Mouse (Mus musculus) left cerebral cortex, postnatal 4 days (tissue): ENCODE measurements around the gene Fam160b1. TPM values are rescaled to one million over a fixed set of nuclear protein-coding genes. Genes with fewer than 3 reads are reported as not detected.

Experiments used
- DNase-seq: peaks from one replicate; pipeline ENCODE4 v3.0.0-alpha.2; 2022
- intact Hi-C: fragments of 180-260 bp; cut with DNase I; formaldehyde crosslinking; loops from one replicate; pipeline ENCODE4 v1.15.1; 2025
- total RNA-seq, 2 experiments: library from RNA; stranded (reverse); gene quantifications; 2 replicates each; pipeline ENCODE4 v1.2.3; 2021

The Fam160b1 gene
- total RNA-seq, 2 experiments from 2014 or later: 27.9 to 30.4 TPM

- no peak for DNase-seq
- intact Hi-C loops: loop anchor here (10.0 kb wide), 1 partner anchor 271 kb away; no protein-coding TSS in a partner anchor
Measured at GRCm38 (mm10) chr19:57363538-57363937, 3.1 kb downstream of the Fam160b1 start.

GRCm38 (mm10) chr19:57364942-57365673 lies 4.6 kb downstream of the Fam160b1 start:
- intact Hi-C loops: loop anchor here (10.0 kb wide), 1 partner anchor 270 kb away; no protein-coding TSS in a partner anchor
- no peak for DNase-seq

GRCm38 (mm10) chr19:57366007-57366406 lies 5.5 kb downstream of the Fam160b1 start:
- no peak for DNase-seq
- intact Hi-C loops: loop anchor here (10.0 kb wide), 1 partner anchor 269 kb away; no protein-coding TSS in a partner anchor

GRCm38 (mm10) chr19:57366626-57367025 lies 6.1 kb downstream of the Fam160b1 start:
- no peak for DNase-seq
- intact Hi-C loops: loop anchor here (10.0 kb wide), 1 partner anchor 268 kb away; no protein-coding TSS in a partner anchor

- DNase-seq: no peak
Measured at GRCm38 (mm10) chr19:57367201-57367600, 6.7 kb downstream of the Fam160b1 start.

GRCm38 (mm10) chr19:57367849-57368387 lies 7.4 kb downstream of the Fam160b1 start:
- intact Hi-C loops: loop anchor here (10.0 kb wide), 1 partner anchor 267 kb away; no protein-coding TSS in a partner anchor
- no peak for DNase-seq

More at GRCm38 (mm10) chr19:57367201-57367600, 6.7 kb downstream of the Fam160b1 start:
- intact Hi-C loops: loop anchor here (10.0 kb wide), 1 partner anchor 268 kb away; no protein-coding TSS in a partner anchor

- no peak for DNase-seq
- intact Hi-C loops: no loop called here
Measured at GRCm38 (mm10) chr19:57373276-57373811, 12.9 kb downstream of the Fam160b1 start.

- no peak for DNase-seq
- intact Hi-C loops: no loop called here
Measured at GRCm38 (mm10) chr19:57375161-57375560, 14.7 kb downstream of the Fam160b1 start.

GRCm38 (mm10) chr19:57375746-57376145 lies 15.3 kb downstream of the Fam160b1 start:
- no peak for DNase-seq
- intact Hi-C loops: no loop called here

GRCm38 (mm10) chr19:57377043-57377703 lies 16.7 kb downstream of the Fam160b1 start:
- no peak for DNase-seq

GRCm38 (mm10) chr19:57386176-57386693 lies 25.8 kb downstream of the Fam160b1 start:
- intact Hi-C loops: no loop called here
- DNase-seq: no peak

More at GRCm38 (mm10) chr19:57377043-57377703, 16.7 kb downstream of the Fam160b1 start:
- intact Hi-C loops: no loop called here

- intact Hi-C loops: no loop called here
- no peak for DNase-seq
Measured at GRCm38 (mm10) chr19:57391545-57391944, 31.1 kb downstream of the Fam160b1 start.

- no peak for DNase-seq
- intact Hi-C loops: no loop called here
Measured at GRCm38 (mm10) chr19:57393357-57393957, 33.0 kb downstream of the Fam160b1 start.

- DNase-seq: no peak
- intact Hi-C loops: no loop called here
Measured at GRCm38 (mm10) chr19:57396609-57397008, 36.1 kb downstream of the Fam160b1 start.

GRCm38 (mm10) chr19:57402364-57402763 lies 41.9 kb downstream of the Fam160b1 start:
- intact Hi-C loops: loop anchor here (10.0 kb wide), 1 partner anchor 242 kb away; no protein-coding TSS in a partner anchor
- no peak for DNase-seq

GRCm38 (mm10) chr19:57403700-57404501 lies 43.4 kb downstream of the Fam160b1 start:
- intact Hi-C loops: loop anchor here (10.0 kb wide), 1 partner anchor 241 kb away; no protein-coding TSS in a partner anchor
- peak; percentile 83 for DNase-seq

- intact Hi-C loops: loop anchor here (10.0 kb wide), 1 partner anchor 240 kb away; no protein-coding TSS in a partner anchor
- DNase-seq: peak; percentile 14
Measured at GRCm38 (mm10) chr19:57404502-57404848, 44.0 kb downstream of the Fam160b1 start.

- DNase-seq: no peak
- intact Hi-C loops: loop anchor here (10.0 kb wide), 1 partner anchor 237 kb away; no protein-coding TSS in a partner anchor
Measured at GRCm38 (mm10) chr19:57407947-57408346, 47.5 kb downstream of the Fam160b1 start.
